Mouse (Mus musculus) layer of hippocampus, adult 2 months (tissue): ENCODE measurements around the gene Exd1. TPM values are rescaled to one million over a fixed set of nuclear protein-coding genes. Genes with fewer than 3 reads are reported as not detected.

Experiments
- DNase-seq, 2 experiments: peaks; one replicate each; pipeline ENCODE4 v3.0.0; 2022; ENCODE audit warnings: low spot score in 2 of 2
- H3K27ac ChIP-seq: fragments of 200-600 bp; 2 replicates; pipeline ENCODE4 v1.8.1; 2022
- H3K4me3 ChIP-seq: fragments of 200-600 bp; 2 replicates; pipeline ENCODE4 v1.8.1; 2022; ENCODE audit warnings: mild to moderate bottlenecking
- CTCF ChIP-seq: fragments of 200-600 bp; conservative IDR thresholded peaks from 2 replicates; pipeline ENCODE4 v1.8.1; 2022; ENCODE audit warnings: antibody characterized with exemption, mild to moderate bottlenecking, moderate library complexity
- long read RNA-seq, 2 experiments: library from polyadenylated mRNA; stranded (forward); transcript quantifications; one replicate each; pipeline ENCODE4 v2.0.0; 2021; ENCODE audit warnings: borderline mapping rate in 2 of 2
- total RNA-seq, 2 experiments: library from RNA; stranded (reverse); gene quantifications; 2 replicates each; pipeline ENCODE4 v1.2.3; 2021

Gene Exd1
- 1 to 10 TPM in 1 of 2 experiments, under 1 TPM in 1; 0.49 to 1.3 TPM for total RNA-seq
- long read RNA-seq, experiment 1: 0 reads
- long read RNA-seq, experiment 2, partial matches to known transcripts: 1 of 1 reads
- long read RNA-seq, experiment 2, other reads (novel, unspliced or antisense): 0 of 1 reads

DNA sequence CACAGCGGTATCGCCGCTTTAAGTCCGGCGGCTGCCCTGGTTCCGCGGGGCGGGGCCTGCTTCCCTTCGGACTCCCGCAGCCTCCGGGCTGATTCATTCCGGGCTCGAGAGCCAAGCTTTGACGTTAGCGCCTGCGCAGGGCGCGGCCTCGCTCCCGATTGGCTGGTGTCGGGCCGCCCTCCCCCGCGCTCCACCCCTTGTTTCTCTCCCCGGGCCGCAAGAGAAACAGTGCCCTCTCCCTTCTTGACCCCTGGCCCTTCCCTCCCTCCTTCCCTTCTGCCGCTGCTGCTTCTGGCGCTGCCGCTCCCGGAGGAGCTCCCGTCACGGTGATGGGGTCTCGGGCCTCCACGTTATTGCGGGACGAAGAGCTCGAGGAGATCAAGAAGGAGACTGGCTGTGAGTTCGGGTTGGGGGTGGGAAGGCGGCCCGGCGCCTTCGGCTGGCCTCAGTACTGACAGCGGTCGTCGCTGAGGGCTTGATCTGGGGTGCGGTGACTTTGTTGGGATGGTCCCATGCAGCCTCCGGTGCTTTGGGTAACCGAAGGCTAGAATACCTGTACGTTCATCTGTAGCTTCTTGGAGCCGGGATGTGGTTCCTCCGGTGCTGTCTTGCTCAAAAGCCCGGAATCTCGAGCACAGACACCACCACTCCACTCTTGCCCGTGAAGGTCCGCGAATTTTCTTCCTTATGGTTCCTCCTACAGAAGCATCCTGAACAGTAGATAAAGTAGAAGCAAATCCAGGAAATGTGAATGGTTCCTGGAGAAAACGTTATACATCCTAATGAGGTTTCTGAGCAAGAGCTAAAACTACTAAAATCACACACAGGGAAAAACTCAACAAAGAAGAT lies at the start of gene Exd1, which contains the start of gene Chp1:
TSS of gene Exd1 (minus strand) at position 106 of the 849 bp plus-strand sequence.
TSS of gene Chp1 (plus strand) at position 176 of the 849 bp plus-strand sequence.
- no peak for TF ChIP-seq CTCF
- Histone ChIP-seq H3K27ac (peak within 1 kb of the TSS; percentile 93), H3K4me3 (peak within 1 kb of the TSS; percentile 69)
- peak; percentile 98 to 99 for DNase-seq

DNA sequence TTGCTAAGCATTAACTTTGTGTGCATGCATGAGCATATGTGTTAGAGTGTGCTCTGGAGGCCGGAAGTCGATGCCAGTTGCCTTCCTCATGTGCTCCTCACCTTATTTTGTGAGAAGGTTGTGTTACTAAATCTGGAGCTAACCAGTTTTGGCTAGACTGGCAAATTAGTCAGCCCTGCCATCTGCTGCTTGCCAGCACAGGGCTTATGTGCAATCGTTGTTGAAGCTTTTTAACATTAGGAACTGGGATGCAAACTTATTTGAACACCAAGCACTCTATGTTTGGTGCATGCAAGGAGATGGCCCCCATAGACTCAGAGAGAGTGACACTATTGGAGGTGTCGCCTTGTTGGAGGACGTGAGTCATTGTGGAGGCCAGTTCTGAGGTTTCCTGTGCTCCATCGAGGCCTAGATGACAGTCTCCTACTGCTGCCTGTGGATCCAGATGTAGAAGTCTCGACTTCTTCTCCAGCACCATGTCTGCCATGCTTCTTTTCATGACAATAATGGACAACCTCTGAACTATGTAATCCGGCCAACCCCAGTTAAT lies 49.4 kb upstream of the Exd1 start:
- peak overlapping the region; percentile 96 for H3K27ac ChIP-seq
- H3K4me3 ChIP-seq: no peak overlapping the region
- TF ChIP-seq CTCF: no peak
- DNase-seq: peak; percentile 46 to 65

DNA sequence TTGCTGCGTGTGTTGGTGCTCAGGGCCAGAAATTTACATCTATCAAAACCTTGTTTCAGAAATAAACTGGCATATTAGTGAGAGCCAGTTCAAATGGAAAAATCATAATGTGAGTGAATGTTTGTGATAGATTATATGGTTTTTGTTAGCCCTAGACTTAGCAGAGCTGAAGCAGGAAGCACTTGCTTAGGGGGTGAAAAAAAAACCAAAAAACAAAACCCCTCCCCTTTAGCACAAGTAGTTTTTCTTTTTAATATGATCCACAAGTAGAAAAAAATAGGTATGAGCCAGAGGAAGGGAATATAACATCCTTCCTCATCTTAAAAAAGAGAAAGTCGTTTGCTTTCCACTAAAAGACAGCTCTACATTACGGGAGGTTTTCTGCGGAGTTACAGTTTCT lies 47.9 kb upstream of the Exd1 start:
- Histone ChIP-seq H3K4me3 (peak overlapping the region; percentile 78), H3K27ac (peak overlapping the region; percentile 96)
- no peak for DNase-seq
- TF ChIP-seq CTCF: no peak

DNA sequence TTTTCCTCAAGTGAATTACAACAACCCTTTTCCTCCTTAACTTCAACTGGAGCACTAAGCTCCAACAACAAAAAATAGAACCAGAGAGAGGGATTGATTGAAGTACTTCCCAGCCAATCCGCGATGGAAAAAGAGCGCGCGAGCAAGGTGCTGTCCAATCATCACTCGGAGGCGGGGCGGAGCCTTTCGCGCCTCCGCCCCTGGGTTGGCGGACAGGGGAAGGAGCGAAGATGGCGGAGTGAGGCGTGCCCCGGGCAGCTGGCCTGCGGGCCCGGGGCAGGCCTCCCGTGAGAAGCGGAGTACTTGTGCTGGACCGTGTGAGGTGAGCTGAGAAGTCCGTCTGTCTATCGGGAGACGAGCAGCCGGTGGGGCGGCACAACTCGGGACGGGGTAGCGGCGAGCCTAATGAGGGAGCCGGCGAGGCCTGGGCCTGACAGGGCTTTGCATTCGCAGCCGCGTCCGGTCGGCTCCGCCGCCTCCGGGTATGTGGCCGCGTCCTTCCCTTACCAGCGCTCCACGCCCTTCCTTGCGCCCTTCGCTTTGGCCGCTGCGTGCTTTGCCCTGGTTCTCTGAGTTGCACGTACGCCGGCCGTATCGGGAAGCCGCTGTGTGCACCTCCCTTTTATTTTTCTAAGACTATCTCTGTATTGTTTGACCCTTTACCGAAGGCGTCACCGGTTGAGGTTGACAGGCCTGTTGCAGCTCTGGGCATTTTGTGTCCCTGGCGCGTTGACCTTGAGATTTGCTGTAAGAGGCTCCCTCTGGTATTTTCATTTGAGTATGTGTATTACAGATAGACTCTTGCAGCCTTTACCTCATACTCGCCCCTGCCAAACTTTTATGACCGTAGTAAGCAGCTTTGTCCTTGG lies 46.9 kb upstream of the Exd1 start:
- Histone ChIP-seq H3K4me3 (peak overlapping the region; percentile 78), H3K27ac (peak overlapping the region; percentile 96)
- TF ChIP-seq CTCF: 0 out of 2 replicates have a peak, but pooled peaks have one; percentile 15
- DNase-seq: peak; percentile 95 to 96

DNA sequence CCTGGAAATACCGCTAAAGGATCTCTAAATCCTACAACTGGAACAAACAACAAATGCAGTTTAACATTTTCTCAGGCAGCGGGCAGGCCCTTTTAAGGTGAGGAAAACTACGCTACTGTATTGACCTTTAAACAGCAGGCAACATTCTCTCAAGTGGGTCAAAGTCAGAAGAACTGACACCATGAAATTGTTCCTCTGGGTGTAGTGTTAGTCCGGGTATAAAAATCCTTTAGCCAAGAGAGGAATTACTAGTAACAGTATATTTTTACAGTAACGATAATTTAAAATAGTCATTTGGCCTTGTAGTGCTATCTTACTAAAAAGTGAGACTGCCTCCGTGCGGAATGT lies 46.3 kb upstream of the Exd1 start:
- no peak for DNase-seq
- TF ChIP-seq CTCF: no peak
- Histone ChIP-seq H3K27ac (peak overlapping the region; percentile 96), H3K4me3 (peak overlapping the region; percentile 78)

DNA sequence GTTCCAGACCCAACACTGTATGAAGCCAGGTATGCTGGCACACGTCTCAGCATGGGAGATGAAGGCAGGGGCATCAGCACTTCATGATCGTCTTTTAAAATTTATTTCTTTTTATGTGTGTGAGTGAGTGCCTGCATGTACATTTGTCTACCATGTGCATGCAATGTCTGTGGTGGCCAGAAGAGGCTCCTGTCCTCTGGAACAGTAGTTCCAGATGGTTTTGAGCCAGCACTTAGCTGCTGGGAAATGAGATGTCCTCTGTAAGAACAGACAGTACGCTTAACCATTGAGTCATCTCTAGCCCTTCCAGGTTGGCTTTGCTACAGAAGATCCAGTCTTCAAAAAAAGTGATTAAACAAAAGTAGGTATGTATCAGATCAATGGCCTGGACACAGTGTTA lies 43.8 kb upstream of the Exd1 start:
- no peak overlapping the region for H3K27ac ChIP-seq
- H3K4me3 ChIP-seq: no peak overlapping the region
- DNase-seq: no peak
- TF ChIP-seq CTCF: peak; percentile 54

DNA sequence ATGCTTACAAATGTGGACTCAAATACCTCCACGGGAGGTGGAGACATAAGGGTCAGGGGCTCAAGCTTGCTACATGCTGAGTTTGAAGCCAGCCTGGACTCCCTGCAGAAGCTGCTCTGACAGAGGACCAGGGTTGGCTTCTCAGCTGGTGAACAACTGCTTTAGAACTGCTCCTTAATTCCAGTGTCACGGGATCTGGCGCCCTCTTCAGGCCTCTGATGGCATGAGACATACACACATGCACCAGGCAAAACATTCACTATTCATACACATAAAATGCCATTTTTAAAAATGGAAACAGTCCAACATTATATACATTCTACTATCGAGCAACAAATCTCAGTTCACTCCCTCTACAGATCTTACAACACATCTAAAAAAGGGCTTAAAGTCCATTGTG lies 40.0 kb upstream of the Exd1 start:
- TF ChIP-seq CTCF: peak; percentile 81
- DNase-seq: peak in 1 of 2 experiments; percentile 27
- H3K27ac ChIP-seq: no peak overlapping the region
- no peak overlapping the region for H3K4me3 ChIP-seq

DNA sequence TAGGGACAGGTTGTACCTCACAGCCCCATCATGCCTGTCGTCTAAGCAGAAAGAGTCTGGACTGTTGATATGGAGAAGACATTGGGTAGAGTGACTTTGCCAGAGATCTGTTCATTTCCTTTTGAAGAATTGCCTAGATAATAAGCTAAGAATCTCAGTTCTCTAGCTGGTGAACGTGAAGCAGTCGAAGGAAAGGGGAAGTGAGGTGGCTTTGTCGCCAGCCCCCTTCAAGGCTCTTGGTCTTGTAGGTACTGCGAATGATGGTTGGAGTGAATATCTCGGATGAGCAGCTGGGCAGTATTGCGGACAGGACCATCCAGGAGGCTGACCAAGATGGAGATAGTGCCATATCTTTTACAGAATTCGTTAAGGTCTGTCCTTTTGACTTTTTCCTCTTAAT lies 36.9 kb upstream of the Exd1 start:
- Histone ChIP-seq H3K27ac (no peak overlapping the region), H3K4me3 (no peak overlapping the region)
- no peak for TF ChIP-seq CTCF
- no peak for DNase-seq

DNA sequence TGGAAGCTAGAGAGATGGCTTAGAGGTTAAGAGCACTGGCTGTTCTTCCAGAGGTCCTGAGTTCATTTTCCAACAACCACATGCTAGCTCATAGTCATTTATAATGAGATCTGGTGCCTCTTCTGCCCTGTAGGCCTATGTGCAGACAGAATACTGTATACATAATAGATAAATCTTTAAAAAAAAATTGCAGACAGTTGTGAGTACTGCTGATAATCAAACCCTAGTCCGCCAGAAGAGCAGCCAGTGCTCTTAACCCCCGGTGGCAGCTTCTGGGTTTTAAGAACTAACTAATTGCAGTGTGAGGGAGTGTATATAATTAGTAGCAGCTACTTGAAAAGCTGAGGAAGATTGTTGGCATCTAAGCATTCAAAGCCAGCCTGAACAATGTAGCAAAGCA lies 36.0 kb upstream of the Exd1 start:
- TF ChIP-seq CTCF: no peak
- no peak for DNase-seq
- no peak overlapping the region for H3K27ac ChIP-seq
- H3K4me3 ChIP-seq: no peak overlapping the region

DNA sequence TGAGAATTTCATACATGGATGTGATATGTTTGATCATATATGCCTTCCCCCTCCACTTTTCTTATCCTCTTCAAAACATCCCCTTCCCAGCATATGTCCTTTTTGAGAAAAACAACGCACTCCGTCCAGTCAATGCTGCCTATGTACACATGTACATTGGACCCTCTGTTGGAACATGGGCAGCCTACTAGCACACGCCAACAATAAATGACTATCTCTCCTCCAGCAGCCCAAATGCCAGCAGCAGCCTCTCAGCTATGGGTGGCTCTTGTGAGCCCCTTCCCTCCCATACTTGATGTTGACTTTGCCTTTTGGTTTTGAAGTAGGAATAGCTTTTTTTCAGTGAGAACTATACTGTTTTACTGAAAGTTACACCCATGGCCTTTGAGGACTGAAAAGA lies 34.1 kb upstream of the Exd1 start:
- H3K4me3 ChIP-seq: no peak overlapping the region
- no peak for TF ChIP-seq CTCF
- H3K27ac ChIP-seq: no peak overlapping the region
- no peak for DNase-seq

DNA sequence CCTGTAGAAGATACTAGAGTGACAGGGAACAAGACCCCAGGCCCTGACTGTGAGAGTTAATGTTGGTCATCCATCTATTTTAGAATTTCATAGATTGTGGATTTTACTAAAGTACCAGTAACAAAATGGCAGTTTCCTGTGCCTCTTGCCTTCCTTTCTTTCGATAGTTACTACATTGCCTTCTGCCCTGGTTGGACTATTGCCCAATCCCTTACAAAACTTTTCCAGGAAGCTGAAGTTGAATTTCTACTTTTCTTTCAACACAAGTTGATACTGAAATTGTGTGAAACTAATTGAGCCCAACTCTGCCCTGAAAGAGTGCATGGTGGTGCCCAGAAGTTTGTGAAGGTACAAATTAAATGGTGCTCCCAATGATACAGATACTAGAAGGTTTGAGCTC lies 25.0 kb upstream of the Exd1 start:
- no peak overlapping the region for H3K4me3 ChIP-seq
- no peak for DNase-seq
- no peak for TF ChIP-seq CTCF

DNA sequence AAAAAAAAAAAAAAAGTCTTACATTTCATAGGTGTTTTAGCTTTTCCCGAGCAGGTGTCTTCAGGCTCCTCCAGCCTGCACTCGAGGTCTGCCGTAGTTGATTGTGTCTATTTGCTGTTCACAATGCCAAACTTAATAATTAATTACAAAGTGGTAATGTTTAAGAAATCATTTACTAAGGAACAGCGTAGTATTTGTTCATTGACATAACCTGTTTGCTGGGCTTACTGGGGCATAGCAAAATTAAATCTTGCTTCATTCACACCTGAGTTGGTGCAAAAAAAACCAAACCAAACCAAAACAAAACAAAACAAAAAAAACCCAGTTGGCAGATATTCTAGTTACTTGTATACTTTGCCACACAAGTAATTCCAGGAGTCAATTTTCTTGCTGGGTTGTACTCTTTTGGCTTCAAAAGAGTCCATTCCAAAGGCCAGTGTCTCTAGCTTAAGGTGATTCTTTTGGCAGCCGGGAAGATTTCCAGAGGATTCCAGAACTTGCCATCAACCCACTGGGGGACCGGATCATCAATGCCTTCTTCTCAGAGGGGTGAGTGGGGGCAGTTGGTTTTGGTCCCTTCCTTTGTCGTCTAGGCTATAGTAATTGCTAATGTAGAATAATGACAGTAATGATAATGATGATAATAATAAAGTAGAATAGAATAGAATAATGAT lies 18.9 kb upstream of the Exd1 start:
- no peak overlapping the region for H3K4me3 ChIP-seq

More for the DNA sequence above, 25.0 kb upstream of the Exd1 start:
- H3K27ac ChIP-seq: no peak overlapping the region

DNA sequence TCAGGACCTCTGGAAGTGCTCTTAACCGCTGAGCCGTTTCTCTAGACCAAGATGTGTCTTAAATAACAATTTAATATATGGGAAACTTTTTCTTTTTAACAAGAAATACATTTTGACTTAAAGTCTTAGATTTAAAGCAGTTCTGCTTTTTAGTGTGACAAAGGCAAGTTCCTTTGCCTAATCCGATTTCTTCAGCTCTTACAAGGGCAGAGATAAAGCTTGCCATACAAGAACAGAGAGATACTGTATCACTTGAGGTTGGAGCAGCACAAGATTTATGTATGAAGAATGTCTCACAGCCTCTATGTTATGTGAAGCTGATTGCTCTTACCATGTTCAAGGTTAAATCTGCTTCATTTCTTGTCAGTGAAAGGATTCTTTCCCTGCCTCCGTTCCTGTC lies 17.9 kb upstream of the Exd1 start:
- H3K27ac ChIP-seq: no peak overlapping the region
- TF ChIP-seq CTCF: no peak
- DNase-seq: no peak
- no peak overlapping the region for H3K4me3 ChIP-seq

More for the DNA sequence above, 18.9 kb upstream of the Exd1 start:
- TF ChIP-seq CTCF: no peak
- DNase-seq: no peak
- H3K27ac ChIP-seq: no peak overlapping the region
